Mouse (Mus musculus) CD4-positive, CD25-positive, alpha-beta regulatory T cell, adult 9 weeks (primary cell): ENCODE results near the gene 1700086D15Rik. TPM values are rescaled to one million over a fixed set of nuclear protein-coding genes. Genes with fewer than 3 reads are reported as not detected.

Experiments used
- polyA plus RNA-seq: library from polyadenylated mRNA; unstranded; fragments of 100-300 nt; shearing (Covaris generic); gene quantifications from one replicate; pipeline ENCODE4 v1.2.1, GENCODE M21; 2017

Gene 1700086D15Rik
- polyA plus RNA-seq: not detected

DNA sequence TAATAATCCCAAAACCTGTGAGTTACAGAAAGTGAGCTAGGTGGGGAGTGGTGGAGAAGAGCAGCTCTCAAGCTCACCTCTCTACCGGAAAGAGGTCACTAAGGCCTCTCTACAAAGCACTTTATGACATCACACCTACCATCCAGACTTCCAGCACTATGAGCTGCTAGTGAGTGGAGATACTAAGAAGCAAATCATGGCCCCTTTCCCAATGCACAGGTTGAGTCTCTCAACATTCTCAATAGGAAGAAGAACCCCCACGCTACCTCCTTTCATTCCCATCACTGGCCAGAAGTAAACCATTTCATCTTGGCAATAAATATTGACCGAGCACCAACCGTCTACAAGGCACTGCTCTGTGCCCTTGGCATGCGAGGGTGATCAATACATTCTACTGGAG is at the start of gene 1700086D15Rik:
Gene 1700086D15Rik (minus strand): TSS at position 101 of the 400 bp plus-strand sequence.

GRCm38 (mm10) chr11:65162767-65163120 is 3.1 kb upstream of the 1700086D15Rik start, which contains the start of gene Arhgap44:
TSS of gene Arhgap44 (minus strand) at chr11:65162961.

Other genes starting within 250 kb of the 1700086D15Rik start
- 18.3 TPM for gene Elac2, start 180.9 kb downstream of the 1700086D15Rik start, polyA plus RNA-seq
- 0.10 TPM for gene Arhgap44, start 3.1 kb upstream of the 1700086D15Rik start, polyA plus RNA-seq
- gene Myocd, start 110.1 kb upstream of the 1700086D15Rik start, polyA plus RNA-seq: not detected